Mouse (Mus musculus): ENCODE data around the gene D2hgdh. TPM values are rescaled to one million over a fixed set of nuclear protein-coding genes. Genes with fewer than 3 reads are reported as not detected.

D2hgdh gene
- 36.9 TPM for polyA plus RNA-seq (2014; fragmentation: Illumina TruSeq; extraction: RNeasy Lipid Tissue Mini Kit (QIAGEN cat#74804); ENCODE audit: low read depth, low replicate concordance)

DNA sequence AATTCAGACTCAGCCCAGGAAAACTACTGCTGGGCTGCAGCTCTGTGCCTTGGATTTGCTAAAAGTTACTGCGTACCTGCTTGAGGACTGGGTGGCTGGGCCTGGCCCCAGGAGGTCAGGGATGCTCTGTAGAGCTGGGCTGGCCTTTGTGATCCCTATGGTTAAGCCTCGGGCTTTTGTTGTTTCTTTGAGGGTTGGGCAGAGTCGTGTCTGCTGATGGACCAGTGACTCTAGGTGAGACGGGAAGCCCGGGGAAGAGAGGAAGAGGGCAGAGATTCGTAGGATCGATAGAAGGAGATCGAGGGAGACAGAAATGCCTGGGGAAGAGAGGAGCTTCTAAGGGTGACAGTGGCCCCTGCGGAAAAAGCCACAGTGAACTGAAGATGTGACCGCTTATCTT, at the start of gene D2hgdh:
Gene D2hgdh (plus strand): TSS at position 301 of the 400 bp plus-strand sequence.

DNA sequence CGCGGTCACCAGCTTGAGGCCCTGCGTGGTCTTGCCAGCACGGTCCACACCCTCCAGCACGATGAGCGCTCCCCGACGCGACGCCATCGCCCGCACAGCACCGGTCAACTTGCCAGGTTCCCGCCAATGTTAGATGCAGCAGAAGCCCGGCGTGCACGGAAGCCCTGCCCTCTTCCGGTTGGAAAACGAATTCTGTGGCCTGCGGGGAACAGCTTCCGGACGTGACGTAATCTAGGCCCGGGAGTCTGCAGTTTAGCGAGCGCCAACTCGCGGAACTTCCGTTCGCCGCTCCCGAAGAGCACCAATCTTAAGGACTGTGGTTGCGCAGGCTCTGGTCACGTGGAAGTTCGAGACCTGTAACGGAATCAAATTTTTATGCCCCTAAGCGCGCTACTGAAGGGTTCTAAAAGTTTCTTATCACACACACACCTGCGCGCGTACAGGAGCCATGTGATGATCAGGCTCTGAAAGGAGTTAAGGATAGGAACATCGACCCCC, 22.9 kb upstream of the D2hgdh start, which contains the start of gene Dtymk:
Gene Dtymk (minus strand): TSS at position 194 of the 498 bp plus-strand sequence.

DNA sequence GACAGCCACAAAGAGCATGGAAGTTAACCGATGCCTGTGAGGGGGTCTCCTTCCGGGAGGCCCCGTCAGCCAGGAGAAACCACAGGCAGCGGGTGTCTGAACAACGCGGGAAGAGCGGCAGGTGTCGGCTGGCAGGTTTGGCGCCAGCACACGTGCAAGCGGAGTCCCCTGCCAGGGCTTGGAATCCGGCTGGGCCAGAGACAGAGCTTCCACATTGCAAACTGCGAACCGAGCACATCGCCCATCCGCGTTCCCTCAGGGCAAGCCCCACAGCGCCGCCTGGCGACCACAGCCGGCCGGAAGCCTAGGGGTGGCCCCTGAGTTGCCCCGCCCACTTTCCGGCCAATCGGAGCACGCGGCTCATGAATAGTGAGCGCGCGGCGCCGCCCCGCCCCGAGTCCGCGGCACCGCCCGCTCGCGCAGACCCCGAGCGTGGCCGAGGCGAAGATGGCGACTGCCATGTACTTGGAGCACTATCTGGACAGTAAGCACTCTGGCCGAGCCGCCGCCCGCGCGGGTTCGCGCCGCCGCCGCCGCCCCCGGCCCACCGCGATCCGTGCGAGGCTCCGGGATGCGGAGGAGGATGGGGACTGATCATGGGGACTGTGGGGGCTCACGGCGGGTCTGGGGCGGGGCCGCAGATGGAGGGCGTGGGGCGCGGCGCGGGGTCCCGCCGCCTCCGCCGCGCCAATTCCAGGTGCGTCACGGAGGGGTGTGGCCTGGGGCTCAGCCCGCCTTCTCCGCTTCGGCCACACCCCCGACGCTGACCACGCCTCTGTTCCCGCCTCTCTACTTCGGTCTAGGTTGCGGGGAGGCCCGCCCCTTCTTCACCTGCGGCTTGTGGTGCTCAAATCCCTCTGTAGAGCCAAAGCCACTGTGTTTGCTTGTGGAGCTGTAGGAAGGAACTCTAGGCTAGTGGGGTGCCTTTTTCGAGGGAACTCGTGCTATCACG, 20.9 kb upstream of the D2hgdh start, which contains the start of gene Ing5:
Gene Ing5 (plus strand): TSS at position 410 of the 952 bp plus-strand sequence.

DNA sequence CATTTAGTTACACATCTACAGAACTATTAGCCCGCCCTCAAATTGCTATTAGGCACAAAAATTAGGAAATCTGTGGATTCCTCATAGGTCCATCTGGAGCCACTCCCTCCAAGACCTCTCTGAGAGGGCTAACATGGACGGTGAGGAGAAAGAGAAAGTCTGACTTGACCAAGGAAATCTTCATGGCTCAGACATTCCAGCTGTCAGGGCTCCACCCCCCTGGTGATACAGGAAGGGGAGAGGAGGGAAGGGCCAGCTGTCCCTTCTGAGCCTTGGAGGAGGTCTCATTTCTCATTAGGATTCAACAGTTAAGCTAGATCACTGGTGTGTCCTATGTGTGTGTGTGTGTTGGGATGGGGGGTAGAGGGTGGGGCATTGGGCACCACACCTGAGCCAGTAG, 36.3 kb downstream of the D2hgdh start, which contains the start of gene Gal3st2:
Gene Gal3st2 (plus strand): TSS at position 259 of the 400 bp plus-strand sequence.

Other genes starting within 250 kb of the D2hgdh start
- 11.4 TPM for gene Stk25, start 166.2 kb upstream of the D2hgdh start, polyA plus RNA-seq (2014; fragmentation: Illumina TruSeq; extraction: RNeasy Lipid Tissue Mini Kit (QIAGEN cat#74804); ENCODE audit: low read depth, low replicate concordance)
- 0.82 TPM for gene Bok, start 139.2 kb upstream of the D2hgdh start, polyA plus RNA-seq (2014; fragmentation: Illumina TruSeq; extraction: RNeasy Lipid Tissue Mini Kit (QIAGEN cat#74804); ENCODE audit: low read depth, low replicate concordance)
- gene Atg4b, start 73.4 kb upstream of the D2hgdh start, polyA plus RNA-seq (2014; fragmentation: Illumina TruSeq; extraction: RNeasy Lipid Tissue Mini Kit (QIAGEN cat#74804); ENCODE audit: low read depth, low replicate concordance) = 54.8 TPM
- 7.8 TPM for gene Thap4, start 70.0 kb upstream of the D2hgdh start, polyA plus RNA-seq (2014; fragmentation: Illumina TruSeq; extraction: RNeasy Lipid Tissue Mini Kit (QIAGEN cat#74804); ENCODE audit: low read depth, low replicate concordance)
- 41.7 TPM for gene Dtymk, start 23.0 kb upstream of the D2hgdh start, polyA plus RNA-seq (2014; fragmentation: Illumina TruSeq; extraction: RNeasy Lipid Tissue Mini Kit (QIAGEN cat#74804); ENCODE audit: low read depth, low replicate concordance)
- 12.3 TPM for gene Ing5, start 20.9 kb upstream of the D2hgdh start, polyA plus RNA-seq (2014; fragmentation: Illumina TruSeq; extraction: RNeasy Lipid Tissue Mini Kit (QIAGEN cat#74804); ENCODE audit: low read depth, low replicate concordance)
- not detected for gene Gal3st2, start 36.4 kb downstream of the D2hgdh start, polyA plus RNA-seq (2014; fragmentation: Illumina TruSeq; extraction: RNeasy Lipid Tissue Mini Kit (QIAGEN cat#74804); ENCODE audit: low read depth, low replicate concordance)
- gene Gal3st2b, start 93.4 kb downstream of the D2hgdh start, polyA plus RNA-seq (2014; fragmentation: Illumina TruSeq; extraction: RNeasy Lipid Tissue Mini Kit (QIAGEN cat#74804); ENCODE audit: low read depth, low replicate concordance) = not detected
- not detected for gene Gal3st2c, start 165.6 kb downstream of the D2hgdh start, polyA plus RNA-seq (2014; fragmentation: Illumina TruSeq; extraction: RNeasy Lipid Tissue Mini Kit (QIAGEN cat#74804); ENCODE audit: low read depth, low replicate concordance)
- gene Neu4, start 195.5 kb downstream of the D2hgdh start, polyA plus RNA-seq (2014; fragmentation: Illumina TruSeq; extraction: RNeasy Lipid Tissue Mini Kit (QIAGEN cat#74804); ENCODE audit: low read depth, low replicate concordance) = not detected
- gene Pdcd1, start 227.6 kb downstream of the D2hgdh start, polyA plus RNA-seq (2014; fragmentation: Illumina TruSeq; extraction: RNeasy Lipid Tissue Mini Kit (QIAGEN cat#74804); ENCODE audit: low read depth, low replicate concordance) = not detected

Measured in adrenal gland, adult 10 weeks (tissue).